Mouse (Mus musculus): ENCODE measurements around the gene Psmb9. TPM values are rescaled to one million over a fixed set of nuclear protein-coding genes. Genes with fewer than 3 reads are reported as not detected.
A peak's percentile ranks its signal among the peaks of the same experiment; 100 is the strongest.

The Psmb9 gene
- polyA plus RNA-seq, 1 experiment from 2014 or later, result 1.5 TPM

DNA sequence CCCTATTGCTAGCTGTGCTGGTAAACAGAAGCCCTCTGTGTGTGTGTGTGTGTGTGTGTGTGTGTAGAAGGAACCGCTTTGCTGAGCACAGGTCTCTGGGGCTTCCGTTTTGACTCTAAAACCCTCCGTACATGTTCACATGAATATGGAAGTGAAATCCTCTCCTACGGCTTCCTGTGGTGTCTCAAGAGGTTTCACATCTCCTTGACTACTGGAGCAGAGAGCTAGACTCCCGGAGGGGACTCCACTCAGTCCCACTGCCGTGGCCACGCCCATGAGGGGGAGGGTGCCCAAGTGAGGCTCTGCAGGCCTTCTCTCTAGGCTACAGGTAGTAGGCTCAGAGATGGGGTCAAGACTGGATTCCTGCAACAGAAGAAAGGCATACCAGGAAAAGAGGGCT, 44.5 kb downstream of the Psmb9 start, which contains the start of gene H2-DMb2:
Gene H2-DMb2 (plus strand): TSS at position 275 of the 400 bp plus-strand sequence.
- H3K4me3 ChIP-seq (replicated peaks), result no peak within 1 kb of the TSS
- H3K4me1 ChIP-seq (replicated peaks), result peaks cover 18% of the 10 kb centered on the region
- H3K4me2 ChIP-seq (replicated peaks), result no peak within 1 kb of the TSS
- no peaks in the 10 kb centered on the region for H3K9me3 ChIP-seq
- no peak within 1 kb of the TSS for H3K27ac ChIP-seq
- no peak for ATAC-seq
- H3K9ac ChIP-seq (replicated peaks), result no peak within 1 kb of the TSS
- peaks cover 39% of the 10 kb centered on the region for H3K27me3 ChIP-seq
- no peaks in the 10 kb centered on the region for H3K36me3 ChIP-seq
- 23% methylated on average over 7 of the region's 7 CpGs for WGBS

DNA sequence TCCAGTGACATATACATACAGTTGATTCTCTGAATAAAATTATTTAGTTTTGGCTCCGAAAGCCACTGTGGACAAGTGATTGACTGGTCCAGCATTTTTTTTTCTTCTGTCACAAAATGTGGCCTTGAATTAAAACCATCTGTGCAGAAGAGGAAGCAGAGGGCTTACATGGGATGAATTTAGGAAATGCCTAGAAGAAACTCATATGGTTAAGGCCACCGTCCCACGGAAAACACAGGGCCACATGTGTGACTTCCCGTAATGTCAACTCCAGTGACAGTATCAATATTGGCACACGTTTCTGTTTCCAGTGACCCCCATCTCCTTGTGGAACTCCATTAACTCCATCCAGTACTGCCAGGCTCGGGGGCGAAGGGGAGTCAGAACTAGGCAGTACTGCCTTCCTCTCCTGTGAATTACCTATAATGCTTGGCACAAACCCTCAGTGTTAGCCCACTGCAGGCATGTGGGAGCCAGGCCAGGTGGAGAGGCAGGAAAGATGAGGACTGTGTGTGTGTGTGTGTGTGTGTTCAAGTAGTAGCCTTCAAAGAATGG, 45.0 kb downstream of the Psmb9 start:
- H3K9ac ChIP-seq (replicated peaks), result no peak overlapping the region
- H3K27ac ChIP-seq, result no peak overlapping the region
- no peak overlapping the region for H3K4me2 ChIP-seq (replicated peaks)
- peaks cover 44% of the 10 kb centered on the region for H3K27me3 ChIP-seq
- H3K4me1 ChIP-seq (replicated peaks), result peaks cover 18% of the 10 kb centered on the region
- H3K4me3 ChIP-seq (replicated peaks), result no peak overlapping the region
- H3K36me3 ChIP-seq, result no peaks in the 10 kb centered on the region
- no peak for ATAC-seq
- no peaks in the 10 kb centered on the region for H3K9me3 ChIP-seq
- 89% methylated on average over 7 of the region's 7 CpGs for WGBS

DNA sequence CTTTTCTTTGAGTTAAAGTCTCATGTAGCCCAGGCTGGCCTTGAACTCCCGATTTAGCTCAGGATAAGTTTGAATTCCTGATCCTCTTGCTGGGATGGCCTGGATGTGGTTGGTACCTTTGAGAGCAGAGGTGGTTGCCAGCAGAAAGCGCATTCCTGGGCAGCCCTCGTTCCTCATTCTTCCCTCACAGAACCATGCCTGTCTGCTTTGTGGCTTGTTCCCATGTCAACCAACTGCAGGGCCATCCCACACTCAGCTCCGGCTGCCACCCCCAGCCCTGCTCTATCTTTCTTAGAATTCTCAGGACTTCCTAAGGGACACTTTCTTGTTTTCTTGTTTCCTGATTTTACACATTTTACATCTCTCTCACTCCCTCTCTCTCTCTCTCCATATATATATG, 46.1 kb downstream of the Psmb9 start:
- no peak for ATAC-seq
- Histone ChIP-seq H3K27ac (no peak overlapping the region), H3K4me1 (replicated peaks) (peaks cover 18% of the 10 kb centered on the region), H3K4me2 (replicated peaks) (no peak overlapping the region), H3K9me3 (no peaks in the 10 kb centered on the region), H3K4me3 (replicated peaks) (no peak overlapping the region), H3K36me3 (no peaks in the 10 kb centered on the region), H3K9ac (replicated peaks) (no peak overlapping the region; the same call in 1 of the 2 replicates), H3K27me3 (peaks cover 55% of the 10 kb centered on the region)
- 57% methylated on average over 4 of the region's 4 CpGs for WGBS

DNA sequence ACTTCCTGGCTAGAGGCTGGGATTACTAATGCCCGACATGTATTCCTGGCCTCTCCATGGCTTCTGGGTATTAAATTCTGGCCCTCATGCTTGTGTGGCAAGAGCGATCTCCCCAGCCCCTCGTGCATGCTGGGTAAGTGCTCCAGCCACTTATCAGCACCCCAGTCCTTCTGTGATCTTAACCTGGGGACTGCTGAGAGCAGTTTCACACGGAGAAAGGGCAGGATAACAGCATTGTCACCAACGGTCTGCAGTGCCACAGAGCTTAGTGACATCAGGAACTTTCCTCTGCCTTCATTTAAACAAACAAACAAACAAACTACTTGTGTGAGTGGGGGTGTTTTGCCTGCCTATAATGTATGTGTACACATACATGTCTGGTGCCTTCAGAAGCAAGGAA, 47.3 kb downstream of the Psmb9 start:
- H3K4me3 ChIP-seq (replicated peaks), result 0 out of 2 replicates have a peak overlapping the region, but pooled peaks have one; percentile 28
- H3K4me1 ChIP-seq (replicated peaks), result peaks cover 21% of the 10 kb centered on the region
- no peak for ATAC-seq
- H3K27me3 ChIP-seq, result peaks cover 61% of the 10 kb centered on the region
- peak overlapping the region; percentile 54; the same call in 1 of the 2 replicates for H3K4me2 ChIP-seq (replicated peaks)
- no peak overlapping the region for H3K27ac ChIP-seq
- 0 out of 2 replicates have a peak overlapping the region, but pooled peaks have one; percentile 6 for H3K9ac ChIP-seq (replicated peaks)
- no peaks in the 10 kb centered on the region for H3K9me3 ChIP-seq
- WGBS, result 14% methylated on average over 5 of the region's 5 CpGs
- no peaks in the 10 kb centered on the region for H3K36me3 ChIP-seq

DNA sequence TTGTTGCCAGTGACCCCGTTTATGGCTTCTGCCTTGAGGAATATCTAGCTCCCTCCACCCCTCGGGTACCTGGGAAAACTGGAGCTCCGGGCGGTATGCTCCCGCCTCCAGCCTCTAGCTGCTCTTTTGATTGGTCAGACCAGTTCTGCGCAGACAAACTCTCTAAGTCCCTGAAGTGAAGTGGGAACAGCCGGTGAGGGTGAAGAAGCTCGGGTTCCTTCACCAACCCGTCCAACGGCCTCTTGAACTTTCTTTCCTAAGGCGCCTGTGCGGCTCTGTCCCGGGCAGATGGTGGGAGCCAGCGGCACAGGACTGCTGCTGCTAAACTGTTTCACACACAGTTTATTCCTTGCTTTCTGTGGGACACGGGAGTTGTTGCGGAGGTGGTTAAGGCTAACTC, 48.1 kb downstream of the Psmb9 start:
- 1% methylated on average over 16 of the region's 16 CpGs for WGBS
- Histone ChIP-seq H3K9ac (replicated peaks) (peak overlapping the region; percentile 2; the same call in 1 of the 2 replicates), H3K9me3 (no peaks in the 10 kb centered on the region), H3K4me2 (replicated peaks) (peak overlapping the region; percentile 54), H3K4me1 (replicated peaks) (peaks cover 24% of the 10 kb centered on the region), H3K27ac (no peak overlapping the region), H3K36me3 (no peaks in the 10 kb centered on the region), H3K27me3 (peaks cover 61% of the 10 kb centered on the region), H3K4me3 (replicated peaks) (peak overlapping the region; percentile 28)
- no peak for ATAC-seq

DNA sequence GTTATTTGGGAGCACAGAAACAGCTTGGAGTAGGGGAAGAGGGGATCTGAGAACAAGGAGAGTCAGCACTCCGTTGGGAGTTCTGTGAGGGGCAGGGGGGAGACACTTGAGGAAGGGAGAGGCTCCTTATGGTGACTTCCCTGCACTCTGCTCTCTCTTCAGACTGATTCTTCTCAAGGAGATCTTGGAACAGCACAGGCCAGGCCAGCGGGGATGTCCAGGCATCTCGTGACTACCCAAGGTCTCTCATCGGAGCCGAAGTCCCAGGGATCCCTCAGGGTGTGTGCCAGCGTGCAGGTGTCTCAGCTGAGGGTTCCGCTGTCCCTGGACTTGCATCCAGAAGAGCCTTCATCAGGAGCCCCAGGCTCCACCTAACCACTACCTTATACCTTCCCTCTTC, 48.9 kb downstream of the Psmb9 start:
- H3K9me3 ChIP-seq, result no peaks in the 10 kb centered on the region
- H3K27ac ChIP-seq, result no peak overlapping the region
- H3K36me3 ChIP-seq, result no peaks in the 10 kb centered on the region
- H3K4me2 ChIP-seq (replicated peaks), result no peak overlapping the region
- no peak overlapping the region; the same call in 1 of the 2 replicates for H3K4me3 ChIP-seq (replicated peaks)
- ATAC-seq, result no peak
- 84% methylated on average over 7 of the region's 7 CpGs for WGBS
- peaks cover 24% of the 10 kb centered on the region for H3K4me1 ChIP-seq (replicated peaks)
- peaks cover 61% of the 10 kb centered on the region for H3K27me3 ChIP-seq
- no peak overlapping the region for H3K9ac ChIP-seq (replicated peaks)

GRCm38 (mm10) chr17:34137601-34138000, 50.0 kb downstream of the Psmb9 start:
- WGBS, result 80% methylated on average over 7 of the region's 7 CpGs
- Histone ChIP-seq H3K27me3 (peaks cover 61% of the 10 kb centered on the region), H3K4me3 (replicated peaks) (no peak overlapping the region), H3K9ac (replicated peaks) (no peak overlapping the region), H3K27ac (no peak overlapping the region), H3K9me3 (no peaks in the 10 kb centered on the region), H3K4me2 (replicated peaks) (no peak overlapping the region), H3K36me3 (no peaks in the 10 kb centered on the region), H3K4me1 (replicated peaks) (peaks cover 21% of the 10 kb centered on the region)
- ATAC-seq, result no peak

- Histone ChIP-seq H3K9ac (replicated peaks) (no peak overlapping the region), H3K4me1 (replicated peaks) (peaks cover 21% of the 10 kb centered on the region), H3K4me3 (replicated peaks) (peak overlapping the region; percentile 36), H3K27ac (no peak overlapping the region), H3K27me3 (peaks cover 47% of the 10 kb centered on the region), H3K4me2 (replicated peaks) (peak overlapping the region; percentile 58), H3K9me3 (no peaks in the 10 kb centered on the region), H3K36me3 (no peaks in the 10 kb centered on the region)
- 7% methylated on average over 31 of the region's 31 CpGs for WGBS
- peak; percentile 98 for ATAC-seq
Observed at GRCm38 (mm10) chr17:34135297-34136224, 52.0 kb downstream of the Psmb9 start.

DNA sequence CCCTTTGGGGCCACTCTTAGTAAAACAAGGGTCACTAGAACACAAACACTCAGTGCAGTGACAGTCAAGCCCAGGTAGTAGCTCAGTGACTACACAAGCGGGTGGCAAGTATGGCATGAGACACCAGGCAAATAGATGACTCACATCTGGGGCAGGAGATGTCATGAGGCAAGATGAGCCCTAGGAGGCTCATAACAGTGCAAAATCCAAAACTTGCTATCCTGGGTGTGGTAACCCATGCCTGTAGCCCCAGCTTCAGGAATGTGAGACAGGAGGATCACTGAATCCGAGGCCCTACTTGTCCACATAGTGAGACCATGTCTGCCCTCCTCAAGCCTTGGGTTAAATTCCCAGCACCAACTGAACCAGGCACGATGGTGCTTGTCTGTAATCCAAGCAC, 53.1 kb downstream of the Psmb9 start:
- Histone ChIP-seq H3K36me3 (no peaks in the 10 kb centered on the region), H3K27me3 (peaks cover 36% of the 10 kb centered on the region), H3K9ac (replicated peaks) (no peak overlapping the region), H3K9me3 (no peaks in the 10 kb centered on the region), H3K4me1 (replicated peaks) (peaks cover 13% of the 10 kb centered on the region), H3K4me3 (replicated peaks) (no peak overlapping the region), H3K27ac (no peak overlapping the region), H3K4me2 (replicated peaks) (no peak overlapping the region)
- no peak for ATAC-seq
- 87% methylated on average over 3 of the region's 3 CpGs for WGBS

GRCm38 (mm10) chr17:34133289-34133688, 54.3 kb downstream of the Psmb9 start:
- ATAC-seq, result no peak
- WGBS, result 81% methylated on average over 11 of the region's 11 CpGs
- Histone ChIP-seq H3K4me3 (replicated peaks) (no peak overlapping the region), H3K9me3 (no peaks in the 10 kb centered on the region), H3K27ac (no peak overlapping the region), H3K36me3 (no peaks in the 10 kb centered on the region), H3K4me2 (replicated peaks) (no peak overlapping the region), H3K9ac (replicated peaks) (no peak overlapping the region), H3K4me1 (replicated peaks) (peaks cover 17% of the 10 kb centered on the region), H3K27me3 (peaks cover 31% of the 10 kb centered on the region)

Data from midbrain, embryonic 13.5 days (tissue).